Mouse (Mus musculus): ENCODE results near the gene Mmp2.
A peak's percentile ranks its signal among the peaks of the same experiment; 100 is the strongest.
"Not testable (repeated sequence)": the region's sequence is repeated elsewhere in the genome, so short reads cannot be mapped to it uniquely, and the experiment has no call there.

Gene Mmp2

GRCm38 (mm10) chr8:92827243-92828034 lies at the start of gene Mmp2:
Mmp2 (plus strand) TSS chr8:92827291.
- DNase-seq = peak; percentile 32 to 41

- no peak for DNase-seq
Observed at GRCm38 (mm10) chr8:92780976-92781375, 46.1 kb upstream of the Mmp2 start.

DNA sequence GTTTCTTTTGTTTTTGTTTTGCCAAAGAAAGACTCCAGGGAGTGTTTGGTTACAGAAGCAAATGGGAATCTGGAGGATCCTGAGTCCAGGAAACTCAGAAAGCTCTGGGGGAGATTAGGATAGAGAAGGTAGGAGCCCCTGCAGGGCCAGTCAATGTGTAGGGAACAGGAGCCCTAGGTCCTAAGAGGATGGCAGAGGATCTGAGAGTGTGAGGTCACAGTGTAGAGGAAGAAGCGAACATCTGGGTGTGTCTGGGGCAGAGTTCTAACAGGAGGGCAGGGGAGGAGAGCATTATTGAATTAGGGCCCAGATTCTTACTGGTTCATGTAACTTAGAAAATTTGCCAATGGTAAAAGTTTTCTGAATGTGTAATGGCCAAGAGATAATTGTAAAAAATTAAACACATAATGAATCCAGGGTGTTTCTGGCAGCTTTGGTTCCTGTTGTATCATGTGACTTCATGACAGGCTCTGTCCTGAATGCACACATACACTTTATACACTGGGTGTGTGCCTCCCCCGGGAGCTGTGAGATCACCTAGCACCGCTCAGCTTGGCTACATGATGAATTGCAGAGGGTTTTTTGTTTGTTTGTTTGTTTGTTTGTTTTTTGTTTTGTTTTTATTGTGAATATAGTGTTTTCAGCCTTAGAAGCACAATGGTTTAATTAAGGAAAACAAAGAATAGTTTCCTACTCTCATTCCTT lies 43.0 kb upstream of the Mmp2 start:
- peak in 1 of 2 experiments; percentile 3 for DNase-seq

- DNase-seq = no peak
Observed at GRCm38 (mm10) chr8:92790835-92791234, 36.3 kb upstream of the Mmp2 start.

DNA sequence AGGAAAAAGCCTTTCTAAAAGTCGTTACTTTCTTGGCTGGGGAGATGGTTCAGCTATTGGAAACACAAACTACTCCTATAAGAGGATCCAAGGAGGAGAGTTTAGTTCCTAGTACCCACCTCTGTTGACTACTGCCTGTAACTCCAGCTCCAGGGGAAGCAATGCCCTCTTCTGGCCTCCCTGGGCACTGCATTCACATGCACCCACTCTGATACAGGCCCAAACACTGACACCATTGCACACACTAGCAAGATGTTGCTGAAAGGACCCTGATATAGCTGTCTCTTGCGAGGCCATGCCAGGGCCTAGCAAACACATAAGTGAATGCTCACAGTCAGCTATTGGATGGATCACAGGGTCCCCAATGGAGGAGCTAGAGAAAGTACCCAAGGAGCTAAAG lies 35.1 kb upstream of the Mmp2 start:
- not testable (repeated sequence) for DNase-seq

DNA sequence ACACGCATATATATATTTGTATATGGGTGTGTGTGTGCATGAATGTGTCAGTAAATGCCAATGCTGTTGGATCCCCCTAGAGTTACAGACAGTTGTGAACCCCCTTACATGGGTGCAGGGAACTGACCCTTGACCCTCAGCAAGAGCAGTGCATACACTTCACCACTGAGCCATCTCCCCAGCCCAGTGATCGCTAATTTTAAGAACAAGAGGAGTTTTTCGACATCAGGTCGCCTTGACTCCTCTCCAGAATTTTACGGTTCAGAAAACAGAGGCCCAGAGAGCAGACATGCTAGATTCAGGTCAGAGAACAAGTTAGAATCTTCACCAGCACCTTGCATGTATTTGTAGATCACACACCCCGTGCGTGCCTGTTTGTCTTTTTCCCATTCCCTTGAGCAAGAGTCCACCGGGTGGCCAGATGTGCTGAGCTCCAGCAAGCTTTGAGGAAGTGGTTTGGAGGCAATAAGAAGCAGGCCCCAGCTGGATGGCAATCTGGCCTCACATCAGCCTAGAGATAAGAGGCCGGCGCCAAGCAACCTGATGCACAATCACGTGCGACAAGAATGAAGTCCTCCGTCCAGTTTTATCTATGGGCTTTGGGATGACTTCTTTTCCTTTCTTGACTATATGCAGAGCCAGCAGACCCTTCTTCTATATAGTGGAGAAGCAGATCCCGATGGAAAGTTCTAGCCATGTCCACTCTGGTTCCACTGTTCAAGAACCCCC lies 33.1 kb upstream of the Mmp2 start:
- DNase-seq = no peak

- DNase-seq = no peak
Observed at GRCm38 (mm10) chr8:92797527-92797931, 29.6 kb upstream of the Mmp2 start.

- no peak for DNase-seq
Observed at GRCm38 (mm10) chr8:92799406-92799805, 27.7 kb upstream of the Mmp2 start.

DNA sequence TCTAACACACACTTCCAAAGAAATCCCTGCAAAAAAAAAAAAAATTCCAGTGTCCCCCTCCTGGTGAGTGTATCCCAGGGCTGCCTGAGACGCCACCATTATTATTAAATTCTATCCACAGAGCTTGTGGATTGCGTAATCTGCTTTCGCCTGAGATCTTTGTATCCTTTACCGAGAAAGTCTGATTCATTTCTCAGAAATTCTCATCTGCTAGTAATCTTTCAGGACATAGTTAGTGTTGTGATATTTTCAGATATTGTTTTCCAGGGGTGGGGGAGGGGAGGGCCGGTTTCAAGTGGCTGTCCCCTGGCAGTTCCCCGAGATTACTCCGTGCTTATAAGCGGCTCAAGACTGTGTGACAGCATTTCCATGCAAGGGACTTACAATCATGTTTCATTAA lies 25.9 kb upstream of the Mmp2 start:
- DNase-seq = no peak

DNA sequence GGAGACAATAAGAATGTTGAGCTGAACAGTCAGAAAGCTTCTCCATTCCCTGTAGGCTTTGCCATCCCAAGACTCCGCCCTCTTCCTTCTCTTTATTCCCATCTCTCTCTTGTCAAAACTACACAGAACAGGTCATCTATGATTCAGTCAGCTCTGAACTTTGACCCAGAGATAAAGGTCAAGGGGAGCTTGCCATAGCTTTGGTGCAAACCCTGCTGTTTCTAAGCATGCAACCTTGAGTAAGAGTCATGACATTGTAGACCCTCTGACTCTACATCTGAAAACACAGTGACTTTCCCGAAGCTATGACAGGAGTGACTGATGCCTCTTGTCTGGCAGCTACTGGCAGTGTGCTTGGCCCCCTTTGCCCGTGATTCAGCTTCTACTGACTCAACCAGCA lies 24.5 kb upstream of the Mmp2 start:
- DNase-seq = no peak

DNA sequence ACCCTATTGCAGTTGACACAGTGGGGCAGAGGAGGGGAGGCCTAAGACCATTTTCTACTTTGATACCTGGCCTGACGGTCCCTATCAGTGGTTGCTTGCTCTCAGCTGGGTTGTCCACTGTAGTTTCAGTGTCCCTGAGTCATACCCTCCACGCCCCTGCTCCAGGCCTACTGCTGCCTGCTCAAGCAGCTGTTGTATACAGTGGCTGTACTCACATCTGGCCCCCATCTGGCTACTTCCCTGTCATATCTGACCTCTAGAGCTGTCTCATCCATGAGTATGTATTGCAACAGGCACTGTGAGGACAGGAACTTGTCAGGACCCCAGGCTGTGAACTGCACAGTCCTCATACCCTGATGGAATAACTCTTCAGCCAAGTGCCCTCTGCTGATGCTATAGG lies 14.3 kb upstream of the Mmp2 start:
- DNase-seq = no peak

DNA sequence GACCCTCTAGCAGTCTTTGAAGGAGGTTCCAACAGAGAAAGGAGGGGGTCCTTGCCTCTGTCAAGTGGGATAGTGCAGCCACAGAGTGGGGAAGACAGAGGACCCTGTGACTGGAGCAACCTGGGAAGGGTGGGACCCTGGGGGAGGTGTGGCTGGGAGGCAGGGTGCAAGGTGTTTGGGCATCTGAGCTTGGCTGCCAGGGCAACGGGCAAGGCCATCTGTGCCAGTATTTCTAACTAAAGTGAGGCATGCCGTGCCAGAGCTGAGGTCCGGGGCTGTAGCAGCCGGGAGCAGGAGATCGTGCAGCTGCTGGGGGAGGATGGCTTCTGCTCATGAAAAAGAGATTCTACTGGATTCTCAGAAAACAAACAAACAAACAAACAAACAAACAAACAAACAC lies 11.4 kb upstream of the Mmp2 start:
- no peak for DNase-seq

DNA sequence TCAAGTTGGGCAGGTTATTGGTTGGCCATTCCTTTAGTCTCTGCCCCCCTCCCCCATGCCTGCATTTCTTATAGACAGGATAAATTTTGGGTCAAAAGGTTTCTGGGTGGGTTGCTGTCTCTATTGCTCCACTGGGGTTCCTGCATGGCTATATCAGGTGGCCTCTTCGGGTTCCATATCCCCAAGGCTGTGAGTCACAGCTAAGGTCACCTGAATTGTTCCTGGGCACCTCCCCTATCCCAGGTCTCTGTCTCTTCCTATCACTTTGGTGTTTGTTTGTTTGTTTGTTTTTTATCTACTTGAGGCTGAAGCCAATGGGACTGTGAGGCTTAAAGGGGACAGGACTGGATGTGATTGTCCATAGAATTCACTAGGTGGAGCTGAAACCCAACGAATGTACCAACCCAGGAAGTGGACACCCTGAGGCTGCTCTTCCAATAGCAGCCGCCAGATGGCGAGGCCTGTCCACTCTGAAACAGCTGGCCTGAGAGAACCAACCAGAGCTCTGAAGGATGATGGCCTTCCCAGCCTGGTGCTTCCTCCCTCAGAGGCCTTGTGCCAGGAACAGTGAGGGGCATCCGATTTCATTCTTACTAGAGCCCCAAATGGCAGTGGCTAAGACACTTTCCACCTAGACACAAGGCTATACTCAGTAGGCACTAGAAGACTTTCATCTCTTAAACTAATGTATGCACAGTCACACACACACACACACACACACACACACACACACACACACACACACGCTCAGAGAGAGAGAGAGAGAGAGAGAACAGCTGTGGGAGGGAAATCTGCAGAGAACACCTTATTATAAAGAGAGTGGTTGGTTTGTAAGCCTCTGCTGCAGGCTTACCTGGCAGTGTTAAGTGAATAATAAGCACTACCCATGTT lies 8.9 kb upstream of the Mmp2 start:
- DNase-seq = peak; percentile 83 to 88

DNA sequence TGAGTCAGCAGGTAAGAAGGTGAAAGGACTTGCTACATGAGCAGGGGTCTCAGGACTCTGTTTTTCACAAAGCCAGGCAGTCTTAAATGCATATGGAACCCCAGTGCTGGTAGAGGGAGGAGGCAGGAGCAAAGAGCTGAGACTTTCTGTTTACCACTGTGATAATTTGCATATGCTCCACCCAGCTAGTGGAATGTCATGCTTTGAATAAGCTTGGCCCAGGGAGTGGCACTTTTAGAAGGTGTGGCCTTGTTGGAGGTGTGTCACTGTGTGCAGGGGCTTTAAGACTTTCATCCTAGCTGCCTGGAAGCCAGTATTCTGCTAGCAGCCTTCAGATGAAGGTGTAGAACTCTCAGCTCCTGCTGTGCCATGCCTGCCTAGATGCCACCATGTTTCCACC lies 5.9 kb upstream of the Mmp2 start:
- no peak for DNase-seq

GRCm38 (mm10) chr8:92822386-92822785 lies 4.7 kb upstream of the Mmp2 start:
- no peak for DNase-seq

DNA sequence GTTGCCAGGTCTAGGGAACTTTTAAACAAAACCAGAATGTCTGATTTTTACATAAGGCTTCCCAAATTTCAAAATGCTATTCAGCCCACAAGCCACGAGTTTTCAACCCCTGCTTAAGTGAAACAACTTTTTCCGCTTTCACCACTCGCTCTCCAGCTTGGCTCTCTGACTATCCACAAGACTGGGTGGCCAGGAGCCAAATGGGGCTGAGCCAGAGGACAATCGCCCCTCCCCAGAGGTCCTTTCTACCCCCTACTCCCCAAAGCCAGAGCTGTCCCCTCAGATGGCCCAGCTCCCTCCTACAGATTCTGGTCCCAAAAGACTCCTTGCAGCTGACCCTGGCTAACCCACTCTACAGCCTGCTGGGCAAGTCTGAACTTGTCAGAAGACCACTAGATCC lies 1.1 kb upstream of the Mmp2 start:
- no peak for DNase-seq

GRCm38 (mm10) chr8:92828251-92828743 lies 1.2 kb downstream of the Mmp2 start:
- peak in 1 of 2 experiments; percentile 19 for DNase-seq

DNA sequence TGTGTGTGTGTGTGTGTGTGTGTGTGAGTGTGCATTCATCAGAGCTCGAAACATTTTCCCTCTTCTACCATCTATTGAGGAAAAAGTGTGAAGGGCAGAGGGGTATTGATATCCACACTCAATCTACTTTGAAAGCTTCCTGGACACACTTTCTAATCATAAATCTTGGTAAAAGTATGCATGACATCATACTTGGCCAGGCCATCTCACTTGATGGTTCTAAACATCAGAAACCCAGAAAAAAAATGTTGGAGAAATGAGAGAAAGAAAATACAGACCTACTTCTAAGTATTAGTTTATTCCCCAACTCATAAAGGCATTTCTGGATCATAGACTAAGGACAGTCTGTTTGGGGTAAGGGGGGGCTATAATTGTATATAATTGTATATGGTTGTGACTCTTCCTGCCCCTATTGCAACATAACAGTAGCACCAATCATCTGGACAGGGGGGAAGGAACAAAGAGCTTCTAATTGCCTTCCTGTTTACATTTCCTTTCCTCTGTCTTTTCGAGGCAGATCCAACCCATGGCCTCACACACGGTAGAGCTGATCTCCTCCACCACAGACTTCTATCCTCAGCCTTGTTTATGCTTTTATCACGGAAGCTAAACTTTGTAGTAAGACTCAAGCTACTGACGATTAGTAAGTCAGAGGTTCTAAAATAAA lies 7.1 kb downstream of the Mmp2 start:
- DNase-seq = no peak

GRCm38 (mm10) chr8:92834786-92835500 lies 7.9 kb downstream of the Mmp2 start:
- no peak for DNase-seq

- DNase-seq = no peak
Observed at GRCm38 (mm10) chr8:92835901-92836300, 8.8 kb downstream of the Mmp2 start.

DNA sequence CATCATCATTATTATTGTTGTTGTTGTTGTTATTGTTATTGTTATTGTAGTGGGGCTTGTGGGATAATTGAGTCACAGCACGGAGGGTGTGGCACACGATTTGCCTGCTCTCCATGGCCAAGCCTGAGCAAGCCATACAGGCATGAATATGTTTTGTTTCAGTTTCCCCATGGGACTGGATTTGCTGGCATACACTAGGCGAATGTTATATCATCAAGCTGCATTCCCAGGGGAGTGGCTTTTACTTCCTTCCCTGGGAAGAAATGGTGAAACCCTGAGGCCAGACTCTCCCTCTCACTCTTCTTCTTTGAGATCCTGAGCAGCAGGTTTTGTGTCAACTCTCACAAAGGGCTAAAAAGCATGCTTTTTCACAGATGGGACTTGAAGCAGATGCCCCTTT lies 11.5 kb downstream of the Mmp2 start:
- DNase-seq = no peak
